Mouse (Mus musculus) liver, embryonic 11.5 days (tissue): ENCODE measurements around the gene Hcar1. TPM values are rescaled to one million over a fixed set of nuclear protein-coding genes. Genes with fewer than 3 reads are reported as not detected.

Experiments
- ATAC-seq: fragments of 200-750 bp; cut with Nextera tagmentation; replicated peaks from 2 replicates; pipeline ENCODE4 v1.8.0; 2017; ENCODE audit warnings: moderate number of reproducible peaks, mild to moderate bottlenecking, moderate TSS enrichment, moderate library complexity; ENCODE audit not compliant: low FRiP score
- DNase-seq: peaks from one replicate; pipeline ENCODE4 v3.0.0-alpha.2; 2017; ENCODE audit warnings: low spot score
- H3K27ac ChIP-seq: fragments of 300-500 bp; sonication (generic); 2 replicates; pipeline ENCODE4 v1.5.1; 2014; ENCODE audit warnings: mild to moderate bottlenecking, low read depth, low read length, control low read depth
- H3K27me3 ChIP-seq: fragments of 300-500 bp; sonication (generic); replicated peaks from 2 replicates; pipeline ENCODE4 v1.6.1; 2014; ENCODE audit warnings: low read length, mixed read lengths; ENCODE audit not compliant: control insufficient read depth, insufficient read depth
- H3K36me3 ChIP-seq: fragments of 300-500 bp; sonication (generic); 2 replicates; pipeline ENCODE4 v1.6.1; 2014; ENCODE audit warnings: mild to moderate bottlenecking, low read length, moderate library complexity, mixed read lengths; ENCODE audit not compliant: control insufficient read depth, insufficient read depth
- H3K4me1 ChIP-seq: fragments of 300-500 bp; sonication (generic); replicated peaks from 2 replicates; pipeline ENCODE4 v1.6.1; 2014; ENCODE audit warnings: low read length, mixed read lengths; ENCODE audit not compliant: control insufficient read depth, insufficient read depth
- H3K4me2 ChIP-seq: fragments of 300-500 bp; sonication (generic); 2 replicates; pipeline ENCODE4 v1.6.1; 2014; ENCODE audit warnings: mild to moderate bottlenecking, control low read depth, moderate library complexity
- H3K4me3 ChIP-seq: fragments of 300-500 bp; sonication (generic); 2 replicates; pipeline ENCODE4 v1.5.1; 2014; ENCODE audit warnings: low read depth, low read length, control low read depth
- H3K9ac ChIP-seq: fragments of 300-500 bp; sonication (generic); 2 replicates; pipeline ENCODE4 v1.6.1; 2014; ENCODE audit warnings: low read depth, low read length, control low read depth
- H3K9me3 ChIP-seq: fragments of 300-500 bp; sonication (generic); 2 replicates; pipeline ENCODE4 v1.6.1; 2016; ENCODE audit warnings: low read length, inconsistent platforms, mixed read lengths; ENCODE audit not compliant: control insufficient read depth
- WGBS: fragments of 180-500 bp; shearing (Covaris S2); extraction: QIAGEN DNeasy Blood & Tissue Kit; methylation state at CpG from one replicate; pipeline ENCODE4 v1.1.7; 2014; 5-methylcytosine and 5-hydroxymethylcytosine counted together
- polyA plus RNA-seq: library from polyadenylated mRNA; unstranded; fragments of >200 nt; fragmentation: Nextera tagmentation; extraction: Ambion mirVana; gene quantifications from 2 replicates; pipeline ENCODE4 v1.2.1, GENCODE M21; 2014

The Hcar1 gene
- polyA plus RNA-seq, 1 experiment from 2014 or later = 0.19 TPM

DNA sequence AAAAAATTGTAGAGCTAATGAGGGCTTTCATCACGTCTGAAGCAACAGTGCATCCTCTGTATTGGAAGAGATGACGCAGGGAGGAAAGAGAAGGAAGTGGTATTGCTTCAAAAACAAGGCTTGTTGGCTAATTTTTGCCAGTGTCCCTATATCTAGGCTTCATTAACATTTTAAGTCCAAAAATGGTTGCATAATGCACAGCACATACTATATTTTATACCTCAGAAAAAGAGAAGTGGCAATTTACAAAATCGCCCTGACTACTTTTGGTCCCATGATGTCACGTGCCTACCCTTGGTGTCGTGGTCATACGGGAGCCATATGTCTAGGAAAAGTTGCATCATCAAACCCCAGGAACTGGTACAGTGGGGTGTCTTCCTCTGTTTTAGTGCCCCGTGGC is 47.5 kb downstream of the Hcar1 start:
- WGBS = 77% methylated on average over 7 of the region's 7 CpGs
- Histone ChIP-seq H3K4me3 (no peak overlapping the region), H3K4me1 (no peaks in the 10 kb centered on the region), H3K27ac (no peak overlapping the region), H3K9me3 (no peaks in the 10 kb centered on the region), H3K9ac (no peak overlapping the region), H3K4me2 (no peak overlapping the region), H3K27me3 (no peaks in the 10 kb centered on the region), H3K36me3 (no peaks in the 10 kb centered on the region)
- DNase-seq (no peak), ATAC-seq (no peak)

DNA sequence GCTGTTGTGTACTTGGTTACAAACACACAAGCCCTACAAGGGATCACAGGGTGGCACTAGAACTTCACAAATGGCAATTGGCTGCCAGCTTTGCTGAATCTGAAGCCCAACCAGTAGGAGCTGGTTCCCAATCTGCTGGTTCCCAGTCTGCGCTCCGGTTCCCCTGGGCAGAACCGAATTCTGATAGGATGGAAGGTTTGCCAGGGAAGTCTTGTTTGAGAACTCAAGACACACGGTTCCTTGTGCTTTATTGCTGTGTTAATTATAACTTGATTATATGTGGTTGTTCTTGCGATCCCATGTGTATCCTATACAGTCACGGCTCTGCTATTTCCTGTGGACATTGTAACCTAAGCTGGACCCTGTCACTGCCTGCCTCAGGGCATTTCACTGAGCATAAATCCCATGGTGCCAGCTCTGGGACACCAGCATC is 52.1 kb downstream of the Hcar1 start:
- Histone ChIP-seq H3K9me3 (no peaks in the 10 kb centered on the region), H3K36me3 (no peaks in the 10 kb centered on the region), H3K27ac (no peak overlapping the region), H3K4me1 (no peaks in the 10 kb centered on the region), H3K4me2 (no peak overlapping the region), H3K27me3 (no peaks in the 10 kb centered on the region), H3K4me3 (no peak overlapping the region), H3K9ac (no peak overlapping the region)
- DNase-seq (no peak), ATAC-seq (no peak)
- WGBS = 83% methylated on average over 6 of the region's 6 CpGs

Other genes with a start within 250 kb of the Hcar1 start
- gene Clip1, start 195.4 kb downstream of the Hcar1 start, polyA plus RNA-seq = 22.8 and 27.6 TPM in 2 replicates
- gene Zcchc8, start 158.9 kb downstream of the Hcar1 start, polyA plus RNA-seq = 89.3 and 92.1 TPM in 2 replicates
- 102 and 109 TPM in 2 replicates for gene Rsrc2, start 130.6 kb downstream of the Hcar1 start, polyA plus RNA-seq
- 51.8 and 52.6 TPM in 2 replicates for gene Kntc1, start 130.3 kb downstream of the Hcar1 start, polyA plus RNA-seq
- not detected in 2 replicates for gene Hcar2, start 14.5 kb downstream of the Hcar1 start, polyA plus RNA-seq
- 153 and 156 TPM in 2 replicates for gene Denr, start 27.2 kb upstream of the Hcar1 start, polyA plus RNA-seq
- 2.8 TPM in 2 replicates for gene Gm43518, start 47.4 kb upstream of the Hcar1 start, polyA plus RNA-seq
- 5.9 and 7.1 TPM in 2 replicates for gene Ccdc62, start 50.7 kb upstream of the Hcar1 start, polyA plus RNA-seq
- 20.2 and 20.6 TPM in 2 replicates for gene Hip1r, start 93.6 kb upstream of the Hcar1 start, polyA plus RNA-seq
- gene Vps37b, start 152.2 kb upstream of the Hcar1 start, polyA plus RNA-seq = 31.3 TPM in 2 replicates
- 4.1 and 4.8 TPM in 2 replicates for gene Abcb9, start 215.8 kb upstream of the Hcar1 start, polyA plus RNA-seq
- gene Ogfod2, start 232.3 kb upstream of the Hcar1 start, polyA plus RNA-seq = 23.3 and 29.0 TPM in 2 replicates
- 122 and 138 TPM in 2 replicates for gene Arl6ip4, start 236.1 kb upstream of the Hcar1 start, polyA plus RNA-seq